Mouse (Mus musculus): ENCODE data around the gene Tmem72. TPM values are rescaled to one million over a fixed set of nuclear protein-coding genes. Genes with fewer than 3 reads are reported as not detected.
A peak's percentile ranks its signal among the peaks of the same experiment; 100 is the strongest.

The Tmem72 gene
- total RNA-seq, 1 experiment from 2014 or later: 0.05 TPM

DNA sequence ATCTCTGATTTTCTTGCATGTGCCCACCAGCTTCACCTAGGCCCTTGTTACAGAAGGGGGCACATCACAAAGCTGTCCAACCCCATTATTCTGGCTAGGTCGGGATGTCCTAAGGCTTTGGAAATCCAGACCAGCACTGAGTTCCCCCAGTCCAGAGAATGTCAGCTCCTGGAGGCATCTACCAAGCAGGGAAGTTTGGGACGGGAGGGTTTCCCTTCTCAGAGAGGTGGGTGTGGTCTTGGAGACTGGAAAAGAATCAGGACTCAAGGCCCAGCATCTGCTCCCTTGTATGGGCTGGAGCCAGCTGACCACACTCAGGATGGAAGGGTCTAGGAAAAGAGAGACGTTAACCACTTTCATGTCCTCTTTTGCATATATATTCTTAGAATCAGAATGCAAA lies 63.5 kb downstream of the Tmem72 start:
- ATAC-seq (replicated peaks; ENCODE audit: low read depth, poor library complexity, severe bottlenecking): no peak

DNA sequence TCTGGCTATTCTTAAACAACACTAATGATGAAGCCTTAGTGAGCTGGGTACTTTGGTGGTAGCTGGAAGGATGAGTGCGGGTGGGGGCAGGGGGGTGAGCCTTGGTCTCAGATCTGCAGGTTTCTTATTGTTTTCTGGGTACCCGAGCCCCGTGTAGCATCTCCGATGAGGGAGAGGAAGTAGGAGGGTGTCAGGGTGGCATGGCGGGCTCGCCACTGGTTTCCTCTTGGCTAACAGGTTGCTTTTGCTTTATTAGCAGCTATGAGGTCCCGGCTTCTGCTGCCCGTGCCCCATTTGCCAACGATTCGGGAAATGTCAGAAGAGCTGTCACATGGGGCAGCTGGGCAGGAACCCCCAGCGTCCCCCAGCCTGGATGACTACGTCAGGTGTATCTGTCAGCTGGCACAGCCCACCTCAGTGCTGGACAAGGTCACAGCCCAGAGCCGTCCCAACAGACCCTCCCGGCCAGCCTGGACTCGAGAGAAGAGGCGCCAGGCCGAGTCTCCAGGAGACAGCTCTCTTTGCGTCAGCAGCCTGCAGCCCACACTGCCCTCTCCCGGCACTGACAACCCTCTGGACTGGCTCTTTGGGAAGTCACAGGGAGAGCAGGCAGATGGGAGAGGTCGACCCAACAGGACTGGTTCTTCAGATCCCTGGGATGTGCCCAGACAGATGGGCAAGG lies 65.1 kb downstream of the Tmem72 start:
- ATAC-seq (replicated peaks; ENCODE audit: low read depth, poor library complexity, severe bottlenecking): peak; percentile 33; the same call in 1 of the 2 replicates

DNA sequence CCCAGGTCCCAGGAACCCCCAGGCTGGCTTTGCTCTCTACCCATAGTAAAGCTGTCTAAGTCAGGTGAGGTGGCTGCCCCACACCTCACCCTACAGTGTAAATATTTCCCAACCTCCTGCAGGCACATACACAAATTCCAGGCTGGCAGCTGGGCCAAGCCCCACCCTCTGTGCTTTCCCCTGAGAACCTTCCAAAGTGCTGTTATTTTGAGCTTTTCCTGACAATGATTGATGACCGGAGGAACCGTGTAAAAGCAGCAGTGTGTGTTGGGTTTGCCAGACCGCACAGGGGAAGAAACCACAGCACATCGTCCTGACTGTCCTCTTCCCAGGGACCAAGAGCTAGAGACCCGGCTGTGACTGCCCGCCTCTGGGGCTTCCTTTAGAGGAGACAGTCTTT lies 66.3 kb downstream of the Tmem72 start, which contains the start of gene Depp1:
TSS of gene Depp1 (plus strand) at position 204 of the 400 bp plus-strand sequence.
- ATAC-seq (replicated peaks; ENCODE audit: low read depth, poor library complexity, severe bottlenecking): peak; percentile 57

DNA sequence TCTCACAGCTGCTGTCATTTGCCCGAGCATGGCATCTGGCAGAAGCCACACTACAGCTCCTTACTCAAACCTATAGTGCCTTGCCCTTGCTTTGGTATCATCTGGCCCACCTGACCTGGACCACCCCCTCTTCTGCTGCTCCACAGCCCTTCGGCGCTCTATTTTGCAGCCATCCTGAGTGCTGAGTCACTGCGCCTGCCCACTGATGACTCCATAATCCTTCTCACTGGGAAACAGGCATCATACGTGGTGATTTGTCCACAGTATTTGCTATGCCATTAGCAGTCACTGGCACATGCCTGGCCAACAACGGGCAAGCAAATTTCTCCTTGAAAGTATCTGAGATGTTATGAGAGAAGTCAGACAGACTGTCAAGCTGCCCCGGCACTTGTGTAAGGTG lies 66.9 kb downstream of the Tmem72 start:
- ATAC-seq (replicated peaks; ENCODE audit: low read depth, poor library complexity, severe bottlenecking): peak; percentile 23

DNA sequence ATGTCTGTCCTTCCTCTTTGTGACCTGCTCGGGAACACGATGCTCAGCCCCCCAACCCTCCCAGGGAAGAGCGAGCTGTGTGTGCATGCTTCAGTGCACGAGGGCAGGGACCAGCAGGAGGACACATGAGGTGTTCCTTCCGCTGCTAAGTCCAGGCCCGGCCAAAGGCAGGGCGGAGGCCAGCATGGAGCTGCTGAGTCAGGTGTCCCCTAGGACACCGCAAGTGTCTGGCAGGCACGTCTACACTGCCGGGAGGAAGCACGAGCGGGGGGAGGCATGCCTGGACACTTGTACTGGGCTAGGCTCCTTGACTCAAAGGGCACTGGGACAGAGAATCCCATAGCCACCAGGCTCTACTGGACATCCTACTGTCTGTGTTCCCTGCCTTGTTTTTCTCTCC lies 69.0 kb downstream of the Tmem72 start:
- no peak for ATAC-seq (replicated peaks; ENCODE audit: low read depth, poor library complexity, severe bottlenecking)

DNA sequence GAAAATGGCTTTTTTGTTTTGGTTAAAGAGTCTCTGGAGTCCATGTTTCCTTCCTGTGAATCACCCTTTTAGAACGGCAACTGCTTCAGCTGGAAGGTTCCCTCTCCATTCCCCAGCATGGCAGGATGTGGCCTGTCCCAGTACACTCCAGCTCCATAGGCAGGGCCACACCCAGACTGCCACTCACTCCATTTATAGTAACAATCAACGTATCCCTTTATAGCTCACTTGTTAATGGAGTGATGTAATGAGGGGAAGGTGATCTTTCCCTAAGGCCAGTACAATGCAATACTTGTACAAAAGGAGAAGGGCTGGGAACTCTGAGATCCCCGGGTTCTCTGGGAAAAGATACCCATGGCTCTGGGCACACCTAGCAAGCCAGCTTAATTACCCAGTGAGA lies 72.4 kb downstream of the Tmem72 start:
- ATAC-seq (replicated peaks; ENCODE audit: low read depth, poor library complexity, severe bottlenecking): no peak

DNA sequence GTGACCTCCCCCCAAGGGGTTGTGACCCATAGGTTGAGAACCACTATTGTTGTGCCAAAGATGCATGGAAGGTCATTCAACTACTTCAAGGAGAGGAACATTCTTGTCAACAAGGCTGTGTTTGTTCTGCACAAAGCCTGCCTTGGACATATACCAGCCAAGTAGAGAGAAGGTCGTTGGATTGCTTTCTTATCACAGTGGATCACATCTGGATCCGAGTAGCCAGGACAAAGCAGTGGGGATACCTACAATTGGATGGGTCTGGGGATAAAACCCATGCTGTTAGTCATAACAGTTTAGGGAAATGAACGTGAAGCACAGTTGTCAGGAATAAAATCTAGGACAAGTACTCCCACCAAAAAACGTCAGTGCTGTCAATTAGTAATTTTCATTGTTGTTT lies 72.8 kb downstream of the Tmem72 start:
- no peak for ATAC-seq (replicated peaks; ENCODE audit: low read depth, poor library complexity, severe bottlenecking)

DNA sequence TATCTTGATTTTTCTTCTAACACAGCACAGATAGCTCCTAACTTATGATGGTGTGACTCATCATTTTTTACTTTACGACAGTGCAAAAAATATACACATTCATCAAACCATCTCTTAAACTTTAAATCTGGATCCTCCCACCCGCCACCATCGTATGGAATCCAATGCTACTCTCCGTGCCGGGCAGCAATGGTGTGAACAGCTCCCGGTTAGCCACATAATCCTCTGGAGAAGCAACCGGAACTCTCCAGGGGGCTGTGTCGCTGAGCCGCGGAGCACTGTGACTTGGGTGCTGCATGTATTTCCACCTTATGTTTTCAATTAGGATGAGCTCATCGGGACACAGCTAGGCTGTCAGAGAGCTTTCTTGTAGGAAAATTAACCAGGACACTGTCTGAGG lies 73.8 kb downstream of the Tmem72 start:
- ATAC-seq (replicated peaks; ENCODE audit: low read depth, poor library complexity, severe bottlenecking): no peak

DNA sequence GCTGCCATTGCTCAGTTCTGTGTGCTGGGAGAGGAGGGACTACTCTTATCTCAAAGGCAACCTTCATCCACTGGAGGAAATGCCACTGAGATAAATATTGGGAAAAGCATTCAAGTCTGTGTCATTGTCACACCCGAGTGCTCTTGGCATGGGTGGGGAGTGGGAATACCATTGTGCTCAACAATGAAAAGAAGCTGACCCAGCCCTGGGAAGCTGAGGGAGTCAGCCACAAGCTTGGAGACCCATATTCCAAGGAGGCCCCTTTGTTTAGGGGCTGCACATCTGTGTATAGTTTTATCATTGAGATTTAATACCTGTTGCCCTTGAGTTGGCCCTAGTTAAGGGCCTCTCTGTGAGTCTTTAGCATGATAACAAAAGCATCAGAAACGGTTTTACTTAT lies 77.0 kb downstream of the Tmem72 start:
- no peak for ATAC-seq (replicated peaks; ENCODE audit: low read depth, poor library complexity, severe bottlenecking)

DNA sequence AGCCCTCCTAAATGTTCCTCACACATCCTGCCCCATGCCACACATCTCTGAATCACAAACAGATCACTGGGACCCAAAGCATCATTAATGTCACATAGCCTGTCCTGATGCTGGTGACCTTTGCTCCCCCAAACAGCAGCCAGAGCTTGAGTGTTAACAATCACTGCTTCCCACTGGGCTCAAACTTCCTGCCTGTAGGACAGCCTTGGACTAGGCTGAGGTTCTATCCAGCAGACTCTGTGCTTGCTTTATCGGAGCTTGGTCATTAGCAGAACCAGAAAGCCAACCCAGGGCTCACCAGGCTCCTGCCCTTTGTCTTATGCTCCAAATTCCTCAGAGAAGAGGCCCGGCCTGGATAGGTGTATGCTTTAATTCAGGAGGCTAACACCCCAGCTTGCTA lies 77.8 kb downstream of the Tmem72 start:
- no peak for ATAC-seq (replicated peaks; ENCODE audit: low read depth, poor library complexity, severe bottlenecking)

DNA sequence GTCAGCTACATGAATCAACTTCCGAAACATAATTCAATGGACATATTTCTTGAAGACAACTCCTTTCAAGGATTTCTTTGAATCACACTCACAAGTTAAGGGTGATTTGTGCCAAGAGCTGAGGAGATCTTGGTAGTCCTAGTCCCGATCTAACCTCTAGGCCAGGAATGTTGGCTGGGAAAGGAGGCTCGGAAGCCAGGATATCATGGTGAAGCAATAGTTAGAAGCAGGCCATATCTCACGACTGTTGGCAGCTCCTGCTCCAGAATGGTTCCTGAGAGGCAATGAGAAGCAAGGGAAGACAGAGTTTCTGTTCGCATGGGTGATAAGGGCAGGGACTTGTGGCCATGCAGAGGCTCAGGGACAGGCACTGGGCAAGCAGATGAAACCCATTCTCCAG lies 79.2 kb downstream of the Tmem72 start:
- ATAC-seq (replicated peaks; ENCODE audit: low read depth, poor library complexity, severe bottlenecking): no peak

DNA sequence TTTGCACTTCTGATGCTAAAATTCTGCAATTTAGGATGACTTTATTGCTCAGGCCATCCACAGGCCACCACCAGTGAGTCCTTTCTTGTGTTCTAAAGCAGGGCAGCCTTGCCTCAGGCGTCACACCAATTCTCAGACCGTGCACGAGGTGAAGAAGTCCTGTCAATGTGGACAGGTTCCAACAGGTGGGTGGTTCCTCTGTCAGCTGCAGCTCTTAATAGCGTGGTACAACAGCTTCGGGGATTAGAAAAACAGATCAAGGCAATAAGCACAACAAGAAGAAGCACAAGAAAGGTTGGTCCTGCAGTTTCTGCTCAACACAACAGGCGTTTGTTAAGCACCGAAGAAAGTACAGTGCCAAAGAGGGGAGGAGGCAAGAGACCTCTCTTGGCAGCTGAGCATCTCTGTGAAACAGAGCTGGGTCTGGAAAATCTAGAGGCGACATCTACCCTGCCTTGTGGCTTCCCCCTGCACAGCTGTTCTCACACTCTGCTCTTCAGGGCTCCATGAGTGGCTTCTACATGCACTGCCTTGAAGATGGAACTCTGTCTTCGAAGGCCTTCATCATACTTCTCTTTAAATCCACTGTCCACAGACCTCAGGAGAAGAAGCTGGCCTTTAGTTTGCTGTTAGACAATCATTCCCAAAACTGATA lies 80.0 kb downstream of the Tmem72 start:
- ATAC-seq (replicated peaks; ENCODE audit: low read depth, poor library complexity, severe bottlenecking): no peak

DNA sequence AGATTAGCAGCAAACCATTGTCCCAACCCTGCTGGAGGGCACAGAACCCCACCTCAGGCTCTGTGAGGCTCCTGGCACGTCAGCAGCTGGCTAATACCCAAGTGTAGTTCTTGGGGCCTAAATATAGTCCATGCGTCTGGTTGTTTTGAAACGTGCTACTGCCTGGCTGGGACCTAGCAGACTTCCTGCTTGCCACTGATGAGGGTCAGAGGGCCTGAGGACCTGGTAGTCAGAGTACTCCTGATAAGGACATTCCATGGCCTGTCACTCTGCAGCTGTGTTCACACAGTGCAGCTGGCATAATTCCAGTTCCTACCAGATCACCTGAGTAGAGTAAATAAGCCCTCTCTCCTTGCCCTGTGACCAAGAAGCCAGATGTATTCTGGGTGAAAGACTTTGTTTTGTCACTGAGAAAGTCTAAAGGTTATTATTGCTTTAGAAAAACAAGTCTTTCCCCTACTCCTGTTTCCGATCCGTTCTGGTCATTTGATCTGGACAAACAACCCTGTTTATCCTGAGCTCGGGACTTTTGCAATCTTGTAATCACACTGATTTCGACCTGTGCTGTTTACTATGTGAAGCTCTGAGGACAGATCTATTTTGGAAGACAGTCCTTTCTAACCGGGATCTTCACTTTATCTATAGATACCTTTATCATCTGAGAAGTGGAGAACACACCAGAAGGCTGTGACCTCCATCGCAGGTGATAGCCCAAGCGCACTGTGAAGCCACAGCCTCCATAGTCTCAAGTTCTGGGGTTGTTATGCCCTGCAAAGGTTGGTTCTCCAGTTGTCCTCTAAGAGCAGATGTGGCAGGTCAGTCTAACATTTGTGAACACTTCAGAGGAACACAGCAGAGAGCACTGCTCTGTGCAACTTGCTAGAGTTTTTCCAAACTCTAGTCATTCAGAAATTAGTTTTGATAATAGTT lies 81.2 kb downstream of the Tmem72 start:
- peak; percentile 17; the same call in 1 of the 2 replicates for ATAC-seq (replicated peaks; ENCODE audit: low read depth, poor library complexity, severe bottlenecking)

DNA sequence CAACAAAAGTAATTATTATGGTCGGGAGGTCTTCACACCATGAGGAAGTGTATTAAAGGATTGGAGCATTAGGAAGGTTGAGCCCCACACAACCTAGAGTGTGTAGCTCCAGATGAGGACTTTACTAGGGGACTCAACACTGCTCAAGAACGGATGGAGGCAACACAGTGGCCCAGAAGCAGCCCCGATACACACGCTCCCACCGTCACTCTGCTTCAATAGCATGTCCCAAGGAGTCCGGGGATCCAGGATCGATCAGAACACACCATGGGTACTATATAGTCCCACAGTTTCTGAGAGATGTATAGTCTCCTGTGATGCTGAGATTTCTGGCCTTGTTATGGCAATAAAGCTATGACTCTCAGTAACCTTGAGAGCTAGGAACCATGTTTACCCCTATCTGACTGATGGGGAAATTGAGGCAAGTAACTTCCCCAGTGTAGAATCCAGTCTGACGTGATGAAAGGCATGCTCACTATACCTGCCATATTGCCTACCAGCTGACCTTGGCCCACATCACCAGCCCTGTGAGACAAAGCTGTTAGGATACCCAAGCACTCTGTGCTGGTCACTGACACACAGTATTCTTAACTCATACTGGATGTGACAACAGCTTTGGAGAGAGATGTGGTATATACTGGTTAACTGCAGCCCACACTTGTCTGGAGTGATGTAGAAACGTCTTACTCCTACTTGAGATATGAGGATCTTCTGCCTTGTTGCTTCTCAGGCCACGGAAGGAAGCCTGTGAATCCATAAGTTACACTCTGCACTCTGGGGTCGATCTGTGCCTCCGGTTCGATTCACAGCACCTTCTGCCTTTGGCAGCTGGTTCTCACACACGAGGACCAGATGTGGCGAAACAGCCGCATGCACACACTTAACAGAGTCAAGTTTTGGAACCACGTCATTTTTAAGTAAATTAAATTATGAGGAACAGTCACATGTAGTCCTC lies 82.7 kb downstream of the Tmem72 start:
- no peak for ATAC-seq (replicated peaks; ENCODE audit: low read depth, poor library complexity, severe bottlenecking)

DNA sequence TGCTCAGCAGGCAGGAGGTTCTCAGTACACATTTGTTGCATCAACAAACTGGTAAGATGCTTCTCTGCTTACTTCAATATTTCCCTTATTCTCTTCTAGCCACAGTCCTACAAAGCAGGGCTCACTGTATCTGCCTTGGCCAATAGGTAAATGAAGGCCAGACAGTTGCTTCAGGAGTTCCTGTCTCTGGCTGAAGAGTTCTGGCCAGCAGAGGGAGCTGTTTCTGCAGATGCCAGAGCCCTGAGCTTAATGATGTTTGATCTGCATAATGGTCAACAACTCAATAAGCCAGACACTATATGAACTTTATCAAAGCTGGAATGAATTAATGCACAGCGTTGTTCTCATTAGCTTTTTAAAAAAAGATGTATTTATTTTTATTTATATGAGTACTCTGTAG lies 84.6 kb downstream of the Tmem72 start:
- ATAC-seq (replicated peaks; ENCODE audit: low read depth, poor library complexity, severe bottlenecking): peak; percentile 40; the same call in 1 of the 2 replicates

DNA sequence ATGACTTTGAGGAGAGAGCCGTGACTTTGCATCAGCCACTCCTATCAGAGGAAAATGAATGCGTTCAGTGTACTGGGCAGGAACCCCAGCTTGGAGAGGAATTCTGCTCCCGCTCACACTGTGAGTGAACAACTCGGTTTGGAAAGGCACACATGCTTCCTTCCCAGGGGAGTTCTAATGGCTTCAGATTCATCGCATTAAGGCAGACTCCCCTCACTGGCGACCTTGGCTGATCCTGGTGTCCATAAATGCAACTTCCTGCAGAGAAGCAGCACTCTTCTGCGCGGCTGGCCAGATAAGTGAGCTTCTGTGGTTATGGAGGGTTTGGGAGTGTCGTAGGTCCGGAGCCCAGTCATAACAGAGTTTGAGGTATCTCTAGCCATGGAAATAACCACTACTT lies 86.9 kb downstream of the Tmem72 start:
- 0 out of 2 replicates have a peak, but pooled peaks have one; percentile 17 for ATAC-seq (replicated peaks; ENCODE audit: low read depth, poor library complexity, severe bottlenecking)
